Mouse (Mus musculus) embryonic stem cell, embryonic (primary cell): ENCODE data around the gene Slc8b1.

Experiments
- CTCF ChIA-PET, 4 experiments: fragments of 300-600 bp in 2 of 4; fragments of 350-600 bp in 2 of 4; sonication (Branson Sonifier 250); formaldehyde crosslinking; loops; one replicate each; lab custom pipeline; 2022; ENCODE audit warnings: inconsistent platforms in 2 of 4; lab: Charles Lee
- POLR2A ChIA-PET, 4 experiments: fragments of 300-600 bp in 2 of 4; fragments of 350-600 bp in 2 of 4; sonication (Branson Sonifier 250); formaldehyde crosslinking; loops; one replicate each; lab custom pipeline; 2022; ENCODE audit warnings: antibody characterized with exemption in 4 of 4, inconsistent platforms in 1 of 4; lab: Charles Lee

The Slc8b1 gene

DNA sequence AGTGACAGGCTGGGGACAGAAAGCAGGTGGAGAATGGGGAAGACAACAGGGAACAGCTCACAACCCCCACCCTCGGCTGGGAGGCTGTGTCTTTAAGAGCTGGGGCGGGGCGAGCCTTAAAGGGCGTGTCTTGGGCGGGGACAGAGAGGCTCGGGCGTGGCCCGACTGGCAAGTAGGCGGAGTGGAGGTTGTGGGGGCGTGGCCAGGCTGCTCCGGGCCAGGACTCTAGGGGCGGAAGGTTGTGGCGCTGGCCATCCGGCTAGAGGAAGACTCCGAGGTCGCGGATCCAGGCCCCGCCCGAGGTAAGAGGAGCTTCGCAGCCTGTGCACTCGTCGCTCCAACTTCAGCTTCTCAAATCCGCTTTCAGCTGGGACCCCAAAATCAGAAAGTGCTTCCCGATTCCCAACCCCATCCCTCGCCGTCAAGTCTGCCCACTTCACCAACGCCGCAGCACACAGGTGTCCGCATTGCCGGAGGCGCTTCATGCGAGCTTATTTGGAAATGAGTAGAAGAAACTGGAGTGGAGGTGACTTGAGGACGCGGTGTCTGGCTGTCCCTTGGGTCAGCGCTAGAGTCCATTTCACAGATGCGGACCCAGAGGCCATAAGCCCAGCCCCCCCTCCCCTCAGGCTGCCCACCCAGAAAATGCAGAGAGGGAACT lies at the start of gene Slc8b1:
TSS of gene Slc8b1 (plus strand) at position 187 of the 661 bp plus-strand sequence.
- ChIA-PET POLR2A (interaction anchor here in 3 of 4 experiments (0.5 to 5.9 kb wide), 52 partner anchors 8 to 840 kb away, joined by 3 to 44 read pairs (median 4); partner anchors contain the start of genes Ddx54 (in 2 of the 3), Iqcd (in 2 of the 3), Rita1 (in 2 of the 3) and Tpcn1 (in 2 of the 3)), CTCF (interaction anchor here (0.5 to 3.5 kb wide), 27 partner anchors 8 to 382 kb away, joined by 3 to 30 read pairs (median 4); partner anchors contain the start of genes Ddx54 (in 1 of the 4), Iqcd (in 1 of the 4), Plbd2 (in 1 of the 4) and Rasal1 (in 1 of the 4))

DNA sequence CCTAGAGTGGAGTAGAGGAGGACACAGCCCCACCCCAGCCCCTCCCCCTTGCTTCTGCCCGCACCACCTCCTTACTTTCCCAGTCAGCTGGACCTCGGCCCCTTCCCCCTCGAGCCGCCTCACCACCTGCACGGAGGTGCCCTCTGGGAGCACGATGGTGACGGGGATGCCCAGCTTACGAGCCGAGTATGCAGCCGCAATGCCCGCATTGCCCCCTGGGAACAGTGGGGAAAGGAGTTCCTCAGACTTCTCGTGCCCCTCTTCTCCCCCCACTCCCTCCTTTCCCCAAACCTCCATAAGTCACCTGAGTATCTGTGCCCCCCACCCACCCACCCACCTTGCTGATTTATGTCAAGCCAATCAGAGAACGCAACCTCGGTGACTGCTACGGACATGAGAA lies 49.1 kb upstream of the Slc8b1 start:
- ChIA-PET CTCF (interaction anchor here in 1 of 4 experiments (2.0 kb wide), 1 partner anchor 143 kb away, joined by 7 read pairs; no protein-coding TSS in a partner anchor), POLR2A (no interaction called here)

DNA sequence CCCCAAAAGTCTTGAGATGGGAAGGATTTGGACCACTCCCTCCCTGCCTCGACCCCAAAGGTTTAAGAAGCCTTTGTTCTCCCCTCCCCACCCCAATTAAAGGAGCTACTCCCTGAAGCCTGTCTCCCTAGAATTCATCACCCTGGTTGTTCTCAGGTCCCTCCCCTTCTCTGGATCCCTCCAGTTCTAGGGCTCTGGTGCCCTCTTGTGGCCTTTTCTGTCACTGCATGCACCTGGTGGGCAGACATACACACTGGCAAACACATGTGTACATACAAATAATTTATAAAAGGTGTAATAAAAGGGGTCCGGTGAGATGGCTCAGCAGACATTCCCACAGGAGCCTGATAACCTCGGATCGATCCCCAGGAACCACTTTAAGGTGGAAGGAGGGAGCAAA lies 46.6 kb upstream of the Slc8b1 start:
- POLR2A ChIA-PET: interaction anchor here in 2 of 4 experiments (0.6 to 0.9 kb wide), 2 partner anchors 12 to 39 kb away, joined by 3 read pairs; partner anchors contain the start of gene Plbd2 (in 1 of the 2)

DNA sequence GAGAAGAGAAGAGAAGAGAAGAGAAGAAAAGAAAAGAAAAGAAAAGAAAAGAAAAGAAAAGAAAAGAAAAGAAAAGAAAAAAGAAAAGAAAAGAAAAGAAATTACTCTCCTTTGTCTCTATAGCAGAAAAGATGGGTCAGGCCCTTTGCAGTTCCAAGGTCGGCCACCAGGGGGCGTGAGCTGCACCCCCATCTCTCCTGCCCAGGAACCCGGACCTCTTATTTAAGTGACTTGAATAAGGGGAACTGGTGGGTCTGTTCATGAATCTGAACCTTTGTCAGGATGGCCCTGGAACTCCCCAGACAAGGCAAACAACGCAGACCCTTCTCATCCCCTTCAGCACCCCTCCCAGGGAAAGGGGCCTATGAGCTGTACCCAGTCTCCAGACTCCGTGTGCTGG lies 45.9 kb upstream of the Slc8b1 start:
- ChIA-PET CTCF (interaction anchor here (0.5 to 2.9 kb wide), 55 partner anchors 8 to 376 kb away, joined by 3 to 21 read pairs (median 4); partner anchors contain the start of gene Sds (in 4 of the 4)), POLR2A (interaction anchor here in 2 of 4 experiments (1.0 to 1.5 kb wide), 3 partner anchors 9 to 98 kb away, joined by 3 to 4 read pairs (median 4); no protein-coding TSS in a partner anchor)

More for the DNA sequence above, 46.6 kb upstream of the Slc8b1 start:
- CTCF ChIA-PET: interaction anchor here (0.5 to 2.9 kb wide), 22 partner anchors 9 to 369 kb away, joined by 3 to 21 read pairs (median 3); partner anchors contain the start of genes Lhx5 (in 1 of the 4) and Sds (in 1 of the 4)

DNA sequence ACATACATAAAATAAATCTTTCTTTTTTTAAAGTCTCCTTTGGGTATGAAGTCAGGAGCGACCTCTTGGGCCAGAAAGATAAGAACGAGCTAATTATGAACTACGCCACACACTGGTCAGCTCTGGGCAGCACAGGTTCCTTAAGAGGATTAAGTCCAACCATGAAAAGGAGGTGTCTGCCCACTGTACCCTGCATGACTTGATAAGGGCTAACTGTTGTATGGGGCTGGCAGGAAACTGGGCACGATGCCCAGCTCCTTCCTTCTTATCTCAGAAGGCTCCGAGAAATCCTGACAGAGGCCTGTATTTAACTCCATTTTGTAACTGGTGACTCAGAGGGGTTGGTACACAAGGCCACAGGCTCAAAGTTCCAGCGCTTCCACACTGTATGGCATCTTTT lies 45.1 kb upstream of the Slc8b1 start:
- ChIA-PET POLR2A (interaction anchor here in 2 of 4 experiments (0.6 to 1.5 kb wide), 5 partner anchors 9 to 257 kb away, joined by 3 to 4 read pairs (median 3); no protein-coding TSS in a partner anchor), CTCF (interaction anchor here (0.6 to 2.9 kb wide), 54 partner anchors 8 to 883 kb away, joined by 3 to 21 read pairs (median 4); partner anchors contain the start of gene Sds (in 4 of the 4))

DNA sequence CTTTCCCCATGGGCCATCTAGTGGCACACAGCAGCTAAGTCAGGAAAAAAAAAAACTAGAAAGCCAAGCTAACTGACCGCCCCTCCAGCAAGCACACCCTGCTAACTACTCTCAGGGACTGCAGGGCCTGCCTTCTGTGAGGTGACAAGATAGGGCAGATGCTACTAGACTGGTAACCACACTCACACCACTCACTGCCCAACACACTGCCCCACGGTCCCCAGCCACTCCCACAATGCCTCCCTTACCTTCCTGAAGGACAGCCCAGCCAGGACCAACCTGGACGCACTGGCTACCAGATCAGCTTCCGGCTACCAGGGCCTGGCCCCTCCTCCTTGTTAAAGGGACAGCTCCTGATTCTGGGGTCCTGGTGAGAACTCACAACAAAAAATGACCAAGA lies 43.9 kb upstream of the Slc8b1 start:
- CTCF ChIA-PET: interaction anchor here in 2 of 4 experiments (0.5 to 2.8 kb wide), 14 partner anchors 8 to 365 kb away, joined by 3 to 14 read pairs (median 6); partner anchors contain the start of gene Sds (in 1 of the 2)

DNA sequence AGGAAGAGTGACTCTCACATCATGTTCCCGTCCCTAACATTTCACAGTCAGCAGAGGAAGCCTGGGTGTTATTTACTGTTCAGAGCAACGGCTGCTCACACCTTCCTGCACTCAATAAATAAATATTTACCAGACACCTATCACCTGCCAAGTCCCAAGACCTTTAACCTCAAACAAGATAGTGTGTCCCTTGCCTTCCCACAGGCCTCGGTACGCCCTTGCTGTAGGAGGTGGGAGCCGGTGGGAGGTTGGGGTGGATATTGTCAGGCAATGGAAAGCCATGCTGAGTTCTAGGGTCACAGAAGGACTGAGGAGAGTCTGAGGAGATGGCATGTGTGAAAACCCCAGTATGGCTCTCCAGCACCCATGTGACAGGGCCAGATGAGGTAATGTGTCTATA lies 42.6 kb upstream of the Slc8b1 start:
- ChIA-PET POLR2A (interaction anchor here in 2 of 4 experiments (1.3 to 1.6 kb wide), 2 partner anchors 14 to 24 kb away, joined by 4 read pairs; no protein-coding TSS in a partner anchor), CTCF (interaction anchor here in 2 of 4 experiments (0.6 to 1.9 kb wide), 4 partner anchors 11 to 1600 kb away, joined by 3 to 9 read pairs (median 4); no protein-coding TSS in a partner anchor)

More for the DNA sequence above, 43.9 kb upstream of the Slc8b1 start:
- POLR2A ChIA-PET: interaction anchor here in 3 of 4 experiments (0.5 to 1.0 kb wide), 4 partner anchors 9 to 1578 kb away, joined by 3 read pairs; partner anchors contain the start of gene Sds (in 1 of the 3)

DNA sequence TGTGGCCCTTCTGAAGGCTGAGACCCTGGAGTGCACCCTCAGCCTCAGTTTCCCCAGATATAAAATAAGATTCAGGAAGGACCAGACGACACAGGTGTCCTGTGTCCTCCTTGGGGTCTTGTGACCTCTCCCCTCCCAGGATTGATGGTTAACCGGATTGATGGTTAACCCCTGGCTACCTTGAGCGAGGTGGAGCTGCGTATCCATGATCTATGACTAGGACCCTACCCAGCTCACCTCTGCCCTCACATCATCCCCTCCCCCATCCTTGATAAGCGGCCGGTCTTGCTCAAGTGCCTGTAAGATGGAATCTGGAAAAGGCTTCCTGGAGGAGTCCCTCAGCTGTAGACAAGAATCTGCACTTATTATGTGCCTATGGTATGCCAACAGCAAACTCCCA lies 42.1 kb upstream of the Slc8b1 start:
- ChIA-PET POLR2A (interaction anchor here in 2 of 4 experiments (1.3 to 1.6 kb wide), 2 partner anchors 14 to 23 kb away, joined by 4 read pairs; no protein-coding TSS in a partner anchor), CTCF (interaction anchor here in 3 of 4 experiments (0.6 to 1.9 kb wide), 5 partner anchors 11 to 1600 kb away, joined by 3 to 9 read pairs (median 3); no protein-coding TSS in a partner anchor)

DNA sequence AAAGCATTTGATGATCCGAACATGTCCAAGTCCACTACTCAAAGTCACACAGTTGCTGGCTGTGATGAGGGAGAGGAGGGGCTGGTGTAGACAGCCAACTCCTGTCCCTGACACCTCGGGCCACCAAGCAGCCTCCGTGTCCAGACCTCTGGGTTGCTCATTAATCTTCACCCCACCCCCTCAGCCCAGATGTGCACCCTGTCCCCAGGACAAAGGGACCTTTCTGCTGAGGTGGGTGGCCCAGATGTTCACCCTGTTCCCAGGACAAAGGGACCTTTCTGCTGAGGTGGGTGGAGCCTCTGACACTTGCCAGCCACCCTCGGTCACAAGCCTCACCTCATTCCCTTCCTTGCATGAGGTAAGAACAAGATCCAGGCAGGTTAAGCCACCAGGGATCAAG lies 39.4 kb upstream of the Slc8b1 start:
- ChIA-PET CTCF (no interaction called here), POLR2A (no interaction called here)

DNA sequence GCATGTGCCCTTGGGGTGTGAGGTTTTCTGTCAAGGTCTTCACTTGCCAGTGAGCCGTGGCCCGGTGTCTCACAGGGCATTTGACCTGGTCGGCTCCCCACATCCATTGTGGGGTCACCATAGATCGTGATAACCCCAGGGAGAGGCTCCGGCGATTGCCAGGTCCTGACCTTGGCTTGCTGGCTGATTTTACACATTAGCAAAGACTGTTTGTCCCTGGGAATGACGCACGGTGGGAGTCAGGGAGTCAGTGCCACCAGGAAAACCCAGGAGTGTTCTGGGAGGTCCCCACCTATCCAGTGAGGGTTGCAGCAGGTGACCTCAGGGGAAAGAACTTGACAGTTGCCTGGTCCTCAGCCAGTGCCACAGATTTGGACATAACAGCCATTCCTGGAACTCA lies 38.2 kb upstream of the Slc8b1 start, which contains the start of gene Sdsl:
TSS of gene Sdsl (minus strand) at position 41 of the 400 bp plus-strand sequence.
- ChIA-PET CTCF (no interaction called here), POLR2A (no interaction called here)

DNA sequence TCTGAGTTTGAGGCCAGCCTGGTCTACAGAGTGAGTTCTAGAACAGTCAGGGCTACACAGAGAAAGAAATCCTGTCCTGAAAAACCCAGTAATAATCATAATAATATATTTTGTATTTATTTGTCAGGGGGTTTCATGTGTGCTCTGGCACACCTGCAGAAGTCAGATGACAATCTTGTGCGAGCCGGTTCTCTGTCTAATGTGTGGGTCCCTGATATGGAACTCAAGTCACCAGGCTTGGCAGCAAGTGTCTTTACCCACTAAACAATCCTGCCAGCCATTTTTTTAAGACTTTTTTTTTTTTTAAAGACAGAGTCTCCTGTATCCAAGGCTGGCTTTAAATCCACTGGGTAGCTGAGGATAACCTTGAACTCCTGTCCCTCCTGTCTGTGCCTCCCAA lies 37.6 kb upstream of the Slc8b1 start:
- ChIA-PET POLR2A (no interaction called here), CTCF (interaction anchor here in 1 of 4 experiments (0.5 to 1.4 kb wide), 3 partner anchors 19 to 128 kb away, joined by 3 to 4 read pairs (median 3); no protein-coding TSS in a partner anchor)

DNA sequence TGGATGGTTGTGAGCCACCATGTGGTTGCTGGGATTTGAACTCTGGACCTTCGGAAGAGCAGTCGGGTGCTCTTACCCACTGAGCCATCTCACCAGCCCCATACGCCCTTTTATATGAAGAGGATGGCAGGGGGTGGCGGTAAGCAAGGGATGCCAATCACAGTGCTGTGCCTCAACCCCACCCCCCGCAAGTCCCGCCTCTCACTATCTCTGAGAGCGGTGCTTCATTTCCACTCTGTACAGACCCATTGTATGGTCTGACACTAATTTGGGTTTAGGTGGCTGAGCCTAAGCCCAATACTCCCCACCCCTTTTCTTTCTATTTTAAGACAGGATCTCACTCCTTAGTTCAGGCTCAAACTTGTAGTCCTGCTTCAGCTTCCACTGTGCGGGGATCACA lies 35.1 kb upstream of the Slc8b1 start:
- ChIA-PET POLR2A (interaction anchor here in 2 of 4 experiments (0.5 to 1.0 kb wide), 3 partner anchors 15 to 121 kb away, joined by 3 to 5 read pairs (median 3); partner anchors contain the start of gene Slc8b1 (in 1 of the 2)), CTCF (interaction anchor here (0.6 to 3.7 kb wide), 10 partner anchors 10 to 330 kb away, joined by 3 to 15 read pairs (median 4); no protein-coding TSS in a partner anchor)

DNA sequence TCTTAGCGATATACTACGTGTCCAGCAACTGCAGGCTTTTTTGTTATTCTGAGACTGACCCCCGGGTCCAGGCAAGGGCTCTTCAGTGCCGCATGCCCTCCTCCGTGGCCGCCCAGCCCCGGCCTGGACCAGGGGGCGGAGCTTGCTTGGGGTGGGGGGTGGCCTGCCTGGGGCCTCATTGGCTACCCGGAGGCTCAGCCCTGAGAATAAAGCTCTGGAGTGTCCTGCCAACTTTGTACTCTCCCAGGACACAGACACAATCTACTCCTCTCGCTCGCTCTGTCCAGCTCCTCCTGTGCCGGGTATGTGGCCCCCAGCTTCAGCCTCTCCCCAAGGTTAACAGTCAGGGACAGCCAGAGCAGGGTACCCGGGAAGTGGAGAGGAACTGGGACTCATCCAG lies 34.7 kb upstream of the Slc8b1 start, which contains the start of gene Sds:
TSS of gene Sds (plus strand) at position 231 of the 400 bp plus-strand sequence.
- ChIA-PET POLR2A (interaction anchor here (0.5 to 1.0 kb wide), 7 partner anchors 9 to 121 kb away, joined by 3 to 5 read pairs (median 3); partner anchors contain the start of gene Slc8b1 (in 1 of the 4)), CTCF (interaction anchor here (0.6 to 3.7 kb wide), 12 partner anchors 10 to 330 kb away, joined by 3 to 15 read pairs (median 4); no protein-coding TSS in a partner anchor)

DNA sequence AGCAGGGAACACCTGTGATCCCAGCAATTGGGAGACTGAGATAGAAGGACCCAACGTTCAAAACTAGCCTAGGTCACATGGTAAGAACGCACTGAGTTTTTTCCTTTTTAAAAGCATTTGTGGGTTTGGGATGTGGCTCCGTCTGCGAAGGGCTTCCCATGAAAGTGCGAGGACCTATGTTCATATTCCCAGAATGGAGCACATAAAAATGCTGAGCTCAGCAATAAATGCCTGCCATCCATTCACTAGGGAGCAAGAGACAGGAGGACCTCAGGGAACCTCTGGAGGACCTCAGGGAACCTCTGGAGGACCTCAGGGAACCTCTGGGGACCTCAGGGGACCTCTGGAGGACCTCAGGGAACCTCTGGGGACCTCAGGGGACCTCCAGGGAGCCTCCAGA lies 33.0 kb upstream of the Slc8b1 start:
- CTCF ChIA-PET: interaction anchor here in 3 of 4 experiments (0.7 to 3.7 kb wide), 6 partner anchors 9 to 344 kb away, joined by 3 to 15 read pairs (median 4); no protein-coding TSS in a partner anchor
- POLR2A ChIA-PET: interaction anchor here in 1 of 4 experiments (0.5 to 1.4 kb wide), 3 partner anchors 12 to 796 kb away, joined by 3 to 4 read pairs (median 3); partner anchors contain the start of gene Slc8b1

DNA sequence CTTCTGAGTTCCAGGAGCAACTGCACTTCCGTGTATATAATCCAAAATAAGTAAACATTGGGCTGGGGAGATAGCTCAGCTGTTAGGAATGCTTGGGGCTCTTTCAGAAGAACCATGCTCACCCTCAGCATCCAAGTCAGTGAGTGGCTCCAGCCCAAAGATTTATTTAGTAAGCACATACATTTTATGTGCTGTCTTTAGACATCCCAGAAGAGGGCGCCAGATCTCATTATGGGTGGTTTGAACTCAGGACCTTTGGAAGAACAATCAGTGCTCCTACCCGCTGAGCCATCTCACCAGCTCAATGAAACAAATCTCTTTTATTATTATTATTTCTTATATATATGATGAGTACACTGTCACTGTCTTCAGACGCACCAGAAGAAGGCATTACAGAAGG lies 31.4 kb upstream of the Slc8b1 start:
- ChIA-PET CTCF (interaction anchor here in 2 of 4 experiments (0.6 to 2.2 kb wide), 3 partner anchors 11 to 126 kb away, joined by 5 to 8 read pairs (median 5); no protein-coding TSS in a partner anchor), POLR2A (interaction anchor here in 1 of 4 experiments (1.2 kb wide), 1 partner anchor 15 kb away, joined by 3 read pairs; no protein-coding TSS in a partner anchor)

DNA sequence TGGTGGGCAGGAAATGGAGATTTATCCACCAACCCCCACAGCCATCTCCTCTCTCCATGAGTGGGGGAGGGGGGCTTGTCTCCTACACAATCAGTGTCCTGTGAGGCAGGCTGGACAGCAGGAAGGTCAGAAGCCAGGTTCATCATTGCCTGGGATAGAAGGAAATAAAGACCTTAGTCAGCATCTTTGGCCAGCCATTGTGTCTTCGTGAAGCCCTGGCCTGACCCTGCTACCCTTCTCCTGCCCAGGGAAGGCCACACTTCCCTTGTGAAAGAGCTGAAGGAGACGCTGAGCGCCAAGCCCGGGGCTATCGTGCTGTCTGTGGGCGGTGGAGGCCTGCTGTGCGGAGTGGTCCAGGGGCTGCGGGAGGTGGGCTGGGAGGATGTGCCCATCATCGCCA lies 29.8 kb upstream of the Slc8b1 start:
- POLR2A ChIA-PET: interaction anchor here in 2 of 4 experiments (1.2 to 2.8 kb wide), 7 partner anchors 9 to 55 kb away, joined by 3 to 9 read pairs (median 5); partner anchors contain the start of gene Plbd2 (in 1 of the 2)
- CTCF ChIA-PET: interaction anchor here (0.6 to 3.3 kb wide), 8 partner anchors 11 to 283 kb away, joined by 3 to 16 read pairs (median 6); no protein-coding TSS in a partner anchor

DNA sequence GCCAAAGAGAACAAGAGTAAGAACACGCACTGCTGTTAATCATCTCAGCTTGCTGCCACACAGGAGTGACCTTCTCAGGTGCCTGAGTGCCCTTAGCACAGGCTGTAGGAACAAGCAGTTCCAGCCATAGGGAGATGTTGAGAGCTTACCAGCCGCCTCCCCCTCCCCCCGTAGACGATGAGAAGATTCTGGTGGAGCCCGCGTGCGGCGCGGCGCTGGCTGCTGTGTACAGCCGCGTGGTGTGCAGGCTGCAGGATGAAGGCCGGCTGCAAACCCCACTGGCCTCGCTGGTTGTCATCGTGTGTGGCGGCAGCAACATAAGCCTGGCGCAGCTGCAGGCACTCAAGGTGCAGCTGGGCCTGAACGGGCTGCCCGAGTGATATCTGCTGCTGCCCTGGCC lies 27.6 kb upstream of the Slc8b1 start:
- CTCF ChIA-PET: interaction anchor here in 3 of 4 experiments (0.7 to 3.3 kb wide), 11 partner anchors 9 to 214 kb away, joined by 3 to 18 read pairs (median 5); partner anchors contain the start of gene Plbd2 (in 1 of the 3)
- POLR2A ChIA-PET: interaction anchor here (0.6 to 3.4 kb wide), 15 partner anchors 9 to 425 kb away, joined by 3 to 9 read pairs (median 4); partner anchors contain the start of genes Plbd2 (in 1 of the 4), Rasal1 (in 1 of the 4) and Slc8b1 (in 1 of the 4)
